Mouse (Mus musculus): ENCODE measurements around the gene Git1. TPM values are rescaled to one million over a fixed set of nuclear protein-coding genes. Genes with fewer than 3 reads are reported as not detected.
A peak's percentile ranks its signal among the peaks of the same experiment; 100 is the strongest.

Gene Git1
- polyA plus RNA-seq, 1 experiment, result 110 TPM

GRCm38 (mm10) chr11:77491502-77492291 is 1.7 kb upstream of the Git1 start:
- peak overlapping the region; percentile 61 for H3K27ac ChIP-seq (ENCODE audit: insufficient read depth, low read length)
- H3K27me3 ChIP-seq (ENCODE audit: control insufficient read depth, insufficient read depth, low read length), result no peaks in the 10 kb centered on the region
- DNase-seq, result peak; percentile 69 to 73
- WGBS, result under 1% methylated on average over 23 of the region's 23 CpGs
- H3K4me3 ChIP-seq (replicated peaks; ENCODE audit: insufficient read depth, low read depth, low read length), result peak overlapping the region; percentile 16
- no peak for TF ChIP-seq POLR2A (IDR thresholded peaks at IDR 0.05; ENCODE audit: borderline replicate concordance, insufficient read depth, low read length)
- TF ChIP-seq CTCF (IDR thresholded peaks at IDR 0.05; ENCODE audit: borderline replicate concordance, insufficient read depth, low read depth, low read length), result no peak
- peaks cover 13% of the 10 kb centered on the region for H3K4me1 ChIP-seq (ENCODE audit: control insufficient read depth, insufficient read depth, low read length)

DNA sequence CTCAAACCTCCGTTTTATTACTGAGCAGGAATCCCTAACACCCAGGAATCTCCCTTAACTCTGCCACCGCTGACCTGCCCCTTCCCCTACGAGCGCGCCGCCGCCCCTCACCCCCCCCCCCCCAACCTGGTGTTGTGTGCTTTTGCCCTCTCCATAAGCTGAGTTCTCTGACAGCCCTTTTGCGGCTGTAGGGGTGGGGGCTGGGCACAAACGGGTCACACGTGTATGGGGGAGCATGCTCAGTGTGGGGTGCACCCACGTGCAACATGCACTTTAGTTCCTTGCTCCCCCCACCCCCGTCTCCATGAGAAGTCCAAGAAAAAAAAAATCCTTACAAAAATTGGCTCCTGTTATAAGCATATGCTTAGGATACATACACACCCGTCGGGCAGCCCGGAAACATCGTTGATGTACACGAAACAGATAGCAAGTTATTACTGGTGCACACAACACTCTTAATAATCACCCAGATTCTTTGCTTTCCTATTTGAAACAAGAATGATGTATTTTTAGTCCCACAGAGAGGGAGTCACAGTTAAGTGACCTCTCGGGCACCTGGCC is 971 bp upstream of the Git1 start:
- peak overlapping the region; percentile 83 for H3K4me3 ChIP-seq (replicated peaks; ENCODE audit: insufficient read depth, low read depth, low read length)
- H3K4me1 ChIP-seq (ENCODE audit: control insufficient read depth, insufficient read depth, low read length), result peaks cover 8% of the 10 kb centered on the region
- under 1% methylated on average over 18 of the region's 18 CpGs for WGBS
- DNase-seq, result peak in 1 of 2 experiments; percentile 41
- no peak for TF ChIP-seq CTCF (IDR thresholded peaks at IDR 0.05; ENCODE audit: borderline replicate concordance, insufficient read depth, low read depth, low read length)
- H3K27ac ChIP-seq (ENCODE audit: insufficient read depth, low read length), result peak overlapping the region; percentile 80
- H3K27me3 ChIP-seq (ENCODE audit: control insufficient read depth, insufficient read depth, low read length), result no peaks in the 10 kb centered on the region

- WGBS, result under 1% methylated on average over 32 of the region's 32 CpGs
- TF ChIP-seq POLR2A (IDR thresholded peaks at IDR 0.05; ENCODE audit: borderline replicate concordance, insufficient read depth, low read length) (peak; percentile 53; the same call in 1 of the 2 replicates), CTCF (IDR thresholded peaks at IDR 0.05; ENCODE audit: borderline replicate concordance, insufficient read depth, low read depth, low read length) (peak; percentile 17; the same call in 1 of the 2 replicates)
- Histone ChIP-seq H3K4me3 (replicated peaks; ENCODE audit: insufficient read depth, low read depth, low read length) (peak overlapping the region; percentile 83), H3K27me3 (ENCODE audit: control insufficient read depth, insufficient read depth, low read length) (no peaks in the 10 kb centered on the region), H3K27ac (ENCODE audit: insufficient read depth, low read length) (peak overlapping the region; percentile 80), H3K4me1 (ENCODE audit: control insufficient read depth, insufficient read depth, low read length) (peaks cover 12% of the 10 kb centered on the region)
- peak; percentile 92 to 96 for DNase-seq
Measured at GRCm38 (mm10) chr11:77492911-77493332, 440 bp upstream of the Git1 start.

GRCm38 (mm10) chr11:77494344-77494676 is 948 bp downstream of the Git1 start:
- peaks cover 25% of the 10 kb centered on the region for H3K4me1 ChIP-seq (ENCODE audit: control insufficient read depth, insufficient read depth, low read length)
- no peak for TF ChIP-seq POLR2A (IDR thresholded peaks at IDR 0.05; ENCODE audit: borderline replicate concordance, insufficient read depth, low read length)
- no peak for TF ChIP-seq CTCF (IDR thresholded peaks at IDR 0.05; ENCODE audit: borderline replicate concordance, insufficient read depth, low read depth, low read length)
- 19% methylated on average over 4 of the region's 4 CpGs for WGBS

GRCm38 (mm10) chr11:77494782-77495181 is 1.4 kb downstream of the Git1 start:
- TF ChIP-seq CTCF (IDR thresholded peaks at IDR 0.05; ENCODE audit: borderline replicate concordance, insufficient read depth, low read depth, low read length), result no peak
- TF ChIP-seq POLR2A (IDR thresholded peaks at IDR 0.05; ENCODE audit: borderline replicate concordance, insufficient read depth, low read length), result no peak
- no peak for DNase-seq
- H3K4me1 ChIP-seq (ENCODE audit: control insufficient read depth, insufficient read depth, low read length), result peaks cover 30% of the 10 kb centered on the region
- no peak overlapping the region for H3K27ac ChIP-seq (ENCODE audit: insufficient read depth, low read length)
- peak overlapping the region; percentile 65 for H3K4me3 ChIP-seq (replicated peaks; ENCODE audit: insufficient read depth, low read depth, low read length)
- 70% methylated on average over 6 of the region's 6 CpGs for WGBS
- no peaks in the 10 kb centered on the region for H3K27me3 ChIP-seq (ENCODE audit: control insufficient read depth, insufficient read depth, low read length)

More at GRCm38 (mm10) chr11:77494344-77494676, 948 bp downstream of the Git1 start:
- H3K4me3 ChIP-seq (replicated peaks; ENCODE audit: insufficient read depth, low read depth, low read length), result peak overlapping the region; percentile 65
- H3K27me3 ChIP-seq (ENCODE audit: control insufficient read depth, insufficient read depth, low read length), result no peaks in the 10 kb centered on the region
- H3K27ac ChIP-seq (ENCODE audit: insufficient read depth, low read length), result peak overlapping the region; percentile 78
- no peak for DNase-seq

DNA sequence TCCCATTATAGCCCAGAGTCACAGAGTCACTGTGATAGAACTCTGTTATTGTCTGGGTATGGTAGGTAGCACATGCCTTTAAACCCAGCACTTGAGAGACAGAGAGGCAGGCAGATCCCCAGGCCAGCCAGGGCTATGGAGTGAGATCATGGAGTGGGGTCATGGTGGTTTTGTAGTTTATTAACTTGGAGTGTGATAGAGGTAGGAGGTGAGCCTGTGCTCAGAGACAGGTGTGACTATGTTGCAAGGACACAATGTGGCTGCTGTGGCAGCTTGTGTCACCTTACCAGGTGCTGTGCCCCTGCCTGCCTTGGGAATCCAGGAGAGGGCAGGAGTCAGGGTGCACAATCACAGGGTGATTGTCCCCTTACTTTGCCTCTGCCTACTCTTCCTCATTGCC is 2.1 kb downstream of the Git1 start:
- Histone ChIP-seq H3K27ac (ENCODE audit: insufficient read depth, low read length) (no peak overlapping the region), H3K4me1 (ENCODE audit: control insufficient read depth, insufficient read depth, low read length) (peaks cover 32% of the 10 kb centered on the region), H3K4me3 (replicated peaks; ENCODE audit: insufficient read depth, low read depth, low read length) (no peak overlapping the region), H3K27me3 (ENCODE audit: control insufficient read depth, insufficient read depth, low read length) (no peaks in the 10 kb centered on the region)
- DNase-seq, result no peak
- no peak for TF ChIP-seq POLR2A (IDR thresholded peaks at IDR 0.05; ENCODE audit: borderline replicate concordance, insufficient read depth, low read length)
- no peak for TF ChIP-seq CTCF (IDR thresholded peaks at IDR 0.05; ENCODE audit: borderline replicate concordance, insufficient read depth, low read depth, low read length)

- WGBS, result 87% methylated on average over 6 of the region's 6 CpGs
Measured at GRCm38 (mm10) chr11:77497341-77497756, 4.0 kb downstream of the Git1 start.

GRCm38 (mm10) chr11:77497851-77498250 is 4.5 kb downstream of the Git1 start:
- peaks cover 42% of the 10 kb centered on the region for H3K4me1 ChIP-seq (ENCODE audit: control insufficient read depth, insufficient read depth, low read length)
- no peak overlapping the region for H3K4me3 ChIP-seq (replicated peaks; ENCODE audit: insufficient read depth, low read depth, low read length)

More at GRCm38 (mm10) chr11:77497341-77497756, 4.0 kb downstream of the Git1 start:
- peak in 1 of 2 experiments; percentile 39 for DNase-seq
- H3K27me3 ChIP-seq (ENCODE audit: control insufficient read depth, insufficient read depth, low read length), result no peaks in the 10 kb centered on the region
- peak overlapping the region; percentile 17; the same call in 1 of the 2 replicates for H3K27ac ChIP-seq (ENCODE audit: insufficient read depth, low read length)
- no peak overlapping the region for H3K4me3 ChIP-seq (replicated peaks; ENCODE audit: insufficient read depth, low read depth, low read length)
- peaks cover 42% of the 10 kb centered on the region for H3K4me1 ChIP-seq (ENCODE audit: control insufficient read depth, insufficient read depth, low read length)
- peak; percentile 14; the same call in 1 of the 2 replicates for TF ChIP-seq CTCF (IDR thresholded peaks at IDR 0.05; ENCODE audit: borderline replicate concordance, insufficient read depth, low read depth, low read length)
- no peak for TF ChIP-seq POLR2A (IDR thresholded peaks at IDR 0.05; ENCODE audit: borderline replicate concordance, insufficient read depth, low read length)

More at GRCm38 (mm10) chr11:77497851-77498250, 4.5 kb downstream of the Git1 start:
- 77% methylated on average over 4 of the region's 4 CpGs for WGBS
- H3K27me3 ChIP-seq (ENCODE audit: control insufficient read depth, insufficient read depth, low read length), result no peaks in the 10 kb centered on the region
- DNase-seq, result peak in 1 of 2 experiments; percentile 38
- peak overlapping the region; percentile 83 for H3K27ac ChIP-seq (ENCODE audit: insufficient read depth, low read length)
- TF ChIP-seq POLR2A (IDR thresholded peaks at IDR 0.05; ENCODE audit: borderline replicate concordance, insufficient read depth, low read length) (no peak), CTCF (IDR thresholded peaks at IDR 0.05; ENCODE audit: borderline replicate concordance, insufficient read depth, low read depth, low read length) (no peak)

Measured in cerebellum, adult 2 months (tissue).